Mouse (Mus musculus) lung, postnatal 0 days (tissue): ENCODE data around the gene Ect2.

ENCODE experiments used
- CTCF ChIP-seq: IDR thresholded peaks from 2 replicates; pipeline ENCODE4 v1.5.1; 2016; ENCODE audit warnings: antibody characterized with exemption, mild to moderate bottlenecking
- EP300 ChIP-seq: IDR thresholded peaks from 2 replicates; pipeline ENCODE4 v1.6.1; 2016; ENCODE audit warnings: antibody characterized with exemption, mild to moderate bottlenecking, control low read depth

DNA sequence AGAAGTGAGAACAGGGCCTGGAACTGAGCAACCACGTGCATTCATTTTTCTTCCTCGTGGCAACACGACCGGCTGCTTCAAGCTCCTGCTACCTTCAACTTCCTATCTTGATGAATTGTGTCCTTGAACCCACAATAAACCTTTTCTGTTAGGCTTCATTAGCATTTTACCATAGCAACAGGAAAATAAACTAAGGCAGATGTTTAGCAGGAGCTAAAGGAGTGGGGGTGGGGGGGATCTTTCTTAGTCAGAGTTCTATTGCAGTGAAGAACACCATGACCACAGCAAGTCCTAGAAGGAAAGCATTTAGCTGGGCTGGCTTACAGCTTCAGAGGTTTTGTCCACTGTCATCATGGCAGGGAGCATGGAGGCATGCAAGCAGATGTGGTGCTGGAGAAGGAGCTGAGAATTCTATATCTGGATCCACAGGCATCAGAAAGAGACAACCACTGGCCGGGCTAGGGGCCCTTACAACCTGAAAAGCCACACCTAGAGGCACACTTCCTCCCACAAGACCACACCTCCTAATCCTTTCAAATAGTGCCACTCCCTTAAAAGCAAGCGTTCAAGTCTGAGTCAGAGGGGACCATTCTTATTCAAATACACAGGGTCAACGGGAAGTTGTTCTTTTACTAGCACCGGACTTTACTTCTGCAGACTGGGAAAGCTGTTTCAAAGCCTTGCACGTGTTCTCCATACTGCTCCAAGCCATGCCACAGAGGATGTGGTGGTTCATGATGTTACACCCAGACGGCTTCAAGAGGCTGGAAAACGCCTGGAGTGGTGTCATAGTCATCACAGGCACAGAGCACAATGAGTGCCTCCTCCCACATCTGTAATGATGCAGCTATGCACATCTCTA, 90.0 kb downstream of the Ect2 start:
- TF ChIP-seq EP300 (no peak), CTCF (no peak)
